9 mouse cellular contexts compared by ENCODE assay signal in genomic region chr4:32560724-32561554, GRCm38 (mm10). TPM values are rescaled to one million over a fixed set of nuclear protein-coding genes. Genes with fewer than 3 reads are reported as not detected.
DNase-seq lines count a peak whose midpoint lies in the region; ATAC-seq and TF ChIP-seq lines count a peak whose summit lies in the region.
"Had no signal": no experiment of that assay in that cellular context is flagged by ENCODE, and none has a peak within 500 bp of the region (broad histone marks: within the 10 kb centered on the region; RNA-seq: fewer than 3 reads in every experiment).

No protein-coding gene starts in this region.

- H3K9me3 ChIP-seq in embryonic facial prominence, embryonic 14.5 days (ENCODE audit: control insufficient read depth, low read length) = no peaks in the 10 kb centered on the region
- H3K9me3 ChIP-seq: limb, embryonic 12.5 days had no signal

- peak; percentile 67; the same call in 1 of the 2 replicates for ATAC-seq in embryonic facial prominence, embryonic 14.5 days (ENCODE audit: low read depth)

- no peak for TF ChIP-seq POLR2A in kidney, adult 2 months (IDR thresholded peaks at IDR 0.05; ENCODE audit: low read depth, low read length)

- intact Hi-C loops in gastrocnemius, postnatal 36 days (cut with DNase I) = no loop called here

- H3K27me3 ChIP-seq in kidney, adult 2 months (replicated peaks; ENCODE audit: control insufficient read depth, insufficient read depth, low read length) = no peaks in the 10 kb centered on the region
- H3K27me3 ChIP-seq in embryonic facial prominence, embryonic 14.5 days (replicated peaks; ENCODE audit: control insufficient read depth, insufficient read depth, low read length) = no peaks in the 10 kb centered on the region
- H3K27me3 ChIP-seq: limb, embryonic 12.5 days had no signal

- no peak for DNase-seq in kidney, adult 2 months
- no peak for DNase-seq in kidney, adult 9 months
- DNase-seq in Muller cell, postnatal 12 days (ENCODE audit: inconsistent ontology term) = peak; percentile 65
- peak; percentile 64 for DNase-seq in embryonic facial prominence, embryonic 14.5 days (ENCODE audit: low spot score)
- DNase-seq in thymus, postnatal 4 days = peak; percentile 56
- DNase-seq in right cerebral cortex, postnatal 25 days = no peak
- DNase-seq in gastrocnemius, postnatal 36 days = no peak

- WGBS in kidney, adult 2 months = 64% methylated on average over 8 of the region's 8 CpGs
- WGBS in embryonic facial prominence, embryonic 14.5 days = 40% methylated on average over 8 of the region's 8 CpGs
- 84% methylated on average over 8 of the region's 8 CpGs for WGBS in macrophage (ENCODE audit: missing documents)

- no peaks in the 10 kb centered on the region for H3K36me3 ChIP-seq in kidney, adult 2 months (ENCODE audit: control insufficient read depth, insufficient read depth, low read length)
- H3K36me3 ChIP-seq in embryonic facial prominence, embryonic 14.5 days (ENCODE audit: control insufficient read depth, insufficient read depth, low read length) = peaks cover 20% of the 10 kb centered on the region; the same call in 1 of the 2 replicates
- no peaks in the 10 kb centered on the region for H3K36me3 ChIP-seq in macrophage (ENCODE audit: inconsistent target)

- H3K4me2 ChIP-seq in embryonic facial prominence, embryonic 14.5 days (ENCODE audit: low read depth, low read length) = no peak overlapping the region
- H3K4me2 ChIP-seq: limb, embryonic 12.5 days had no signal

- TF ChIP-seq CTCF in kidney, adult 2 months (conservative IDR thresholded peaks at IDR 0.05; ENCODE audit: insufficient read depth, insufficient read length, low read depth, low read length) = peak; percentile 25; the same call in 1 of the 2 replicates

- H3K9ac ChIP-seq in embryonic facial prominence, embryonic 14.5 days (ENCODE audit: low read depth, low read length) = no peak overlapping the region
- H3K9ac ChIP-seq: limb, embryonic 12.5 days had no signal

- no peaks in the 10 kb centered on the region for H3K4me1 ChIP-seq in kidney, adult 2 months (ENCODE audit: control insufficient read depth, insufficient read depth, low read length)
- H3K4me1 ChIP-seq in embryonic facial prominence, embryonic 14.5 days (ENCODE audit: control insufficient read depth, insufficient read depth, low read length) = no peaks in the 10 kb centered on the region

- H3K79me2 ChIP-seq in macrophage (ENCODE audit: inconsistent target) = no peaks in the 10 kb centered on the region

- no peak overlapping the region for H3K4me3 ChIP-seq in kidney, adult 2 months (ENCODE audit: insufficient read depth, low read depth, low read length)
- no peak overlapping the region for H3K4me3 ChIP-seq in embryonic facial prominence, embryonic 14.5 days (ENCODE audit: low read depth, low read length)
- H3K4me3 ChIP-seq in macrophage (ENCODE audit: inconsistent target) = no peak overlapping the region
- H3K4me3 ChIP-seq: limb, embryonic 12.5 days had no signal

- H3K27ac ChIP-seq in kidney, adult 2 months (ENCODE audit: insufficient read depth, low read depth, low read length) = no peak overlapping the region
- no peak overlapping the region for H3K27ac ChIP-seq in embryonic facial prominence, embryonic 14.5 days (replicated peaks; ENCODE audit: low read depth, low read length)
- H3K27ac ChIP-seq in macrophage = peak overlapping the region; percentile 36
- H3K27ac ChIP-seq: limb, embryonic 12.5 days had no signal

RNA-seq across cellular contexts. Expression of gene Gja10, which starts 41.6 kb away (rescaled TPM):
- polyA plus RNA-seq in kidney, adult 2 months (2012; rRNA removed) = 0.03 TPM in 1 of 2 replicates, not detected in the other
- not detected in 2 replicates for polyA plus RNA-seq in embryonic facial prominence, embryonic 14.5 days (2014; fragmentation: Nextera tagmentation; extraction: Ambion mirVana)
- total RNA-seq in macrophage (2018; cell fraction: chromatin; rRNA removed) = not detected
- total RNA-seq in macrophage (2018; cell fraction: cytosol; rRNA removed) = not detected
- not detected for total RNA-seq in macrophage (2018; cell fraction: nucleus; rRNA removed)
- polyA plus RNA-seq in macrophage (2018) = not detected in 3 replicates
- not detected for total RNA-seq in gastrocnemius, postnatal 36 days (2021)

RNA-seq across cellular contexts. Expression of gene Casp8ap2, which starts 54.3 kb away (rescaled TPM):
- 1.2 and 3.8 TPM in 2 replicates for polyA plus RNA-seq in kidney, adult 2 months (2012; rRNA removed)
- 49.3 and 56.1 TPM in 2 replicates for polyA plus RNA-seq in embryonic facial prominence, embryonic 14.5 days (2014; fragmentation: Nextera tagmentation; extraction: Ambion mirVana)
- 10 to 100 TPM in 20 of 26 experiments, 1 to 10 TPM in 6; 3.4 to 52.2 (median 24.5) TPM for total RNA-seq in macrophage (2018; cell fraction: chromatin; rRNA removed)
- 10 to 100 TPM in 18 of 26 experiments, 1 to 10 TPM in 8; 3.1 to 16.7 (median 12.5) TPM for total RNA-seq in macrophage (2018; cell fraction: cytosol; rRNA removed)
- total RNA-seq in macrophage (2018; cell fraction: nucleus; rRNA removed) = 10 to 100 TPM in 19 of 26 experiments, 1 to 10 TPM in 7; 3.6 to 56.0 (median 13.7) TPM
- polyA plus RNA-seq in macrophage (2018) = 9.0 to 12.1 TPM (median 10.9 TPM) in 3 replicates
- total RNA-seq in gastrocnemius, postnatal 36 days (2021) = 1 to 10 TPM; 3.5 to 4.2 TPM

Comparison
In these comparisons a context has a peak if more than half of its experiments do, and no peak if none do; other contexts are left out.
1. DNase-seq: peak in Muller cell, postnatal 12 days (single experiment), embryonic facial prominence, embryonic 14.5 days (single experiment) and thymus, postnatal 4 days (single experiment); none in kidney, adult 2 months (single experiment), kidney, adult 9 months (single experiment), right cerebral cortex, postnatal 25 days (single experiment) and gastrocnemius, postnatal 36 days (0 of 2).